Comparison of ENCODE assay signal across 11 mouse cellular contexts in the genomic region with DNA sequence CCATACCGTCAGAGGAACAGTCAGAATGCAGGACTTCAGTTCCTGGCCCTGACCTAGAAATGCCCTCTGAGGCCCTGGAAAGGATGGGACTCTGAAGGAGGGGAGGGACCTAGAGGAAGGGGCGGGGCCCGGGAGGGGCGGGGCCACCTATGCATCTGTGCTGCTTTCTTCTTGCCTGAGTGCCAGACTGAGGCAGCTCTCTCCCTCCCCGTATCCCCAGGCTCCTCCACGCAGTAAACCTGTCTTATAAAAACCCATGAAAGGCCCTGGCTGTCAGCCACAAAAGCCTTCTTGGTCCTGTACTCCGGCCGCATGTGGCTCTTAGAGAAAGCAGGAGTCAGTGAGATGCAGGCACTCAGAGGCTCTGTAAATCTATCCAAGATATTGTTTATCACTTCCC. TPM values are rescaled to one million over a fixed set of nuclear protein-coding genes. Genes with fewer than 3 reads are reported as not detected.
DNase-seq lines count a peak whose midpoint lies in the region; ATAC-seq lines count a peak whose summit lies in the region.
"Had no signal": no experiment of that assay in that cellular context is flagged by ENCODE, and none has a peak within 500 bp of the region (broad histone marks: within the 10 kb centered on the region; RNA-seq: fewer than 3 reads in every experiment).

No protein-coding gene starts in this region.

- DNase-seq in heart, embryonic 10.5 days (ENCODE audit: low spot score), result peak; percentile 81
- no peak for DNase-seq in heart, adult 8-10 months (ENCODE audit: low spot score)
- no peak for DNase-seq in midbrain, embryonic 11.5 days (ENCODE audit: low spot score, missing footprints)
- no peak for DNase-seq in spleen, postnatal 4 days (ENCODE audit: low spot score in 2 of 2)
- DNase-seq in adipocyte (ENCODE audit: low spot score), result no peak
- DNase-seq: right cerebral cortex, adult 18-20 months had no signal

- 18% methylated on average over 8 of the region's 8 CpGs for WGBS in heart, embryonic 10.5 days
- WGBS in midbrain, embryonic 11.5 days, result 24% methylated on average over 8 of the region's 8 CpGs
- 18% methylated on average over 8 of the region's 8 CpGs for WGBS in midbrain, embryonic 13.5 days
- WGBS in limb, embryonic 13.5 days, result 7% methylated on average over 8 of the region's 8 CpGs
- 10% methylated on average over 8 of the region's 8 CpGs for WGBS in stomach, embryonic 16.5 days

- H3K9ac ChIP-seq in midbrain, embryonic 11.5 days (ENCODE audit: low read length), result no peak overlapping the region
- no peak overlapping the region for H3K9ac ChIP-seq in midbrain, embryonic 13.5 days (replicated peaks)
- no peak overlapping the region for H3K9ac ChIP-seq in limb, embryonic 13.5 days
- no peak overlapping the region for H3K9ac ChIP-seq in stomach, embryonic 16.5 days (ENCODE audit: low read length)
- H3K9ac ChIP-seq: heart, embryonic 15.5 days; midbrain, embryonic 12.5 days had no signal

- no peak overlapping the region for H3K4me3 ChIP-seq in heart, embryonic 10.5 days
- no peak overlapping the region for H3K4me3 ChIP-seq in midbrain, embryonic 11.5 days (ENCODE audit: low read depth, low read length)
- no peak overlapping the region for H3K4me3 ChIP-seq in midbrain, embryonic 13.5 days (replicated peaks)
- no peak overlapping the region for H3K4me3 ChIP-seq in limb, embryonic 13.5 days
- no peak overlapping the region for H3K4me3 ChIP-seq in stomach, embryonic 16.5 days (replicated peaks; ENCODE audit: low read length)
- H3K4me3 ChIP-seq: heart, embryonic 15.5 days; midbrain, embryonic 12.5 days had no signal

- ATAC-seq in midbrain, embryonic 11.5 days (ENCODE audit: low FRiP score), result peak; percentile 33; the same call in 1 of the 2 replicates
- no peak for ATAC-seq in midbrain, embryonic 13.5 days
- peak; percentile 54 for ATAC-seq in limb, embryonic 13.5 days (ENCODE audit: low FRiP score, low read depth)
- ATAC-seq in stomach, embryonic 16.5 days (ENCODE audit: insufficient read depth, low FRiP score), result peak; percentile 62; the same call in 1 of the 2 replicates

- H3K4me2 ChIP-seq in midbrain, embryonic 11.5 days, result no peak overlapping the region
- no peak overlapping the region for H3K4me2 ChIP-seq in midbrain, embryonic 13.5 days (replicated peaks)
- H3K4me2 ChIP-seq in limb, embryonic 13.5 days (replicated peaks), result no peak overlapping the region
- H3K4me2 ChIP-seq in stomach, embryonic 16.5 days (ENCODE audit: low read depth, low read length), result no peak overlapping the region
- H3K4me2 ChIP-seq: heart, embryonic 15.5 days; midbrain, embryonic 12.5 days had no signal

- H3K4me1 ChIP-seq in heart, embryonic 10.5 days, result peaks cover 10% of the 10 kb centered on the region
- no peaks in the 10 kb centered on the region for H3K4me1 ChIP-seq in midbrain, embryonic 11.5 days (ENCODE audit: control insufficient read depth, insufficient read depth, low read length)
- no peaks in the 10 kb centered on the region for H3K4me1 ChIP-seq in midbrain, embryonic 13.5 days (replicated peaks)
- H3K4me1 ChIP-seq in limb, embryonic 13.5 days, result peaks cover 9% of the 10 kb centered on the region
- H3K4me1 ChIP-seq in stomach, embryonic 16.5 days (ENCODE audit: control insufficient read depth, insufficient read depth, low read length), result peaks cover 2% of the 10 kb centered on the region; the same call in 1 of the 2 replicates
- H3K4me1 ChIP-seq: midbrain, embryonic 12.5 days had no signal

- H3K27me3 ChIP-seq in heart, embryonic 10.5 days (ENCODE audit: insufficient read depth, poor library complexity, severe bottlenecking), result no peaks in the 10 kb centered on the region
- no peaks in the 10 kb centered on the region for H3K27me3 ChIP-seq in midbrain, embryonic 11.5 days (ENCODE audit: control insufficient read depth, insufficient read depth, low read length)
- H3K27me3 ChIP-seq in midbrain, embryonic 13.5 days, result 0 out of 2 replicates have a peak, but pooled peaks cover under 1% of the 10 kb centered on the region
- no peaks in the 10 kb centered on the region for H3K27me3 ChIP-seq in limb, embryonic 13.5 days
- no peaks in the 10 kb centered on the region for H3K27me3 ChIP-seq in stomach, embryonic 16.5 days (ENCODE audit: control insufficient read depth, insufficient read depth, low read length)
- H3K27me3 ChIP-seq: heart, embryonic 15.5 days had no signal

- H3K27ac ChIP-seq in heart, embryonic 10.5 days, result peak overlapping the region; percentile 32
- H3K27ac ChIP-seq in midbrain, embryonic 11.5 days (ENCODE audit: low read depth, low read length), result no peak overlapping the region
- H3K27ac ChIP-seq in midbrain, embryonic 13.5 days, result no peak overlapping the region
- H3K27ac ChIP-seq in limb, embryonic 13.5 days, result no peak overlapping the region
- no peak overlapping the region for H3K27ac ChIP-seq in stomach, embryonic 16.5 days (ENCODE audit: low read length)
- H3K27ac ChIP-seq: heart, embryonic 15.5 days; midbrain, embryonic 12.5 days had no signal

- H3K9me3 ChIP-seq in heart, embryonic 10.5 days, result no peaks in the 10 kb centered on the region
- no peaks in the 10 kb centered on the region for H3K9me3 ChIP-seq in midbrain, embryonic 11.5 days (ENCODE audit: control insufficient read depth, low read length)
- H3K9me3 ChIP-seq in midbrain, embryonic 13.5 days, result no peaks in the 10 kb centered on the region
- no peaks in the 10 kb centered on the region for H3K9me3 ChIP-seq in limb, embryonic 13.5 days
- no peaks in the 10 kb centered on the region for H3K9me3 ChIP-seq in stomach, embryonic 16.5 days (replicated peaks; ENCODE audit: control insufficient read depth, low read length)
- H3K9me3 ChIP-seq: heart, embryonic 15.5 days; midbrain, embryonic 12.5 days had no signal

- H3K36me3 ChIP-seq in heart, embryonic 10.5 days, result no peaks in the 10 kb centered on the region
- no peaks in the 10 kb centered on the region for H3K36me3 ChIP-seq in midbrain, embryonic 11.5 days (ENCODE audit: control insufficient read depth, insufficient read depth, low read length)
- H3K36me3 ChIP-seq in midbrain, embryonic 13.5 days, result no peaks in the 10 kb centered on the region
- H3K36me3 ChIP-seq in limb, embryonic 13.5 days, result no peaks in the 10 kb centered on the region
- H3K36me3 ChIP-seq in stomach, embryonic 16.5 days (ENCODE audit: control insufficient read depth, insufficient read depth, low read length), result no peaks in the 10 kb centered on the region
- H3K36me3 ChIP-seq: heart, embryonic 15.5 days; midbrain, embryonic 12.5 days had no signal

RNA-seq across cellular contexts. Expression of a gene that starts 44.0 kb away (rescaled TPM):
- 63.1 and 69.7 TPM in 2 replicates for polyA plus RNA-seq in heart, embryonic 10.5 days (2016; fragmentation: Nextera tagmentation; extraction: Ambion mirVana)
- total RNA-seq in heart, adult 8-10 months (2022), result 1 to 10 TPM in 2 of 4 experiments, under 1 TPM in 2; 0.37 to 1.8 (median 0.92) TPM
- polyA plus RNA-seq in midbrain, embryonic 11.5 days (2014; fragmentation: Nextera tagmentation; extraction: Ambion mirVana), result 29.9 and 31.0 TPM in 2 replicates
- 31.8 and 32.6 TPM in 2 replicates for polyA plus RNA-seq in midbrain, embryonic 13.5 days (2015; fragmentation: Nextera tagmentation; extraction: Ambion mirVana)
- polyA plus RNA-seq in limb, embryonic 13.5 days (2015; fragmentation: Nextera tagmentation; extraction: Ambion mirVana), result 11.1 and 11.7 TPM in 2 replicates
- polyA plus RNA-seq in stomach, embryonic 16.5 days (2015; fragmentation: Nextera tagmentation; extraction: Ambion mirVana), result 123 and 124 TPM in 2 replicates
